Mouse (Mus musculus): ENCODE results near the gene Ccdc69.

DNA sequence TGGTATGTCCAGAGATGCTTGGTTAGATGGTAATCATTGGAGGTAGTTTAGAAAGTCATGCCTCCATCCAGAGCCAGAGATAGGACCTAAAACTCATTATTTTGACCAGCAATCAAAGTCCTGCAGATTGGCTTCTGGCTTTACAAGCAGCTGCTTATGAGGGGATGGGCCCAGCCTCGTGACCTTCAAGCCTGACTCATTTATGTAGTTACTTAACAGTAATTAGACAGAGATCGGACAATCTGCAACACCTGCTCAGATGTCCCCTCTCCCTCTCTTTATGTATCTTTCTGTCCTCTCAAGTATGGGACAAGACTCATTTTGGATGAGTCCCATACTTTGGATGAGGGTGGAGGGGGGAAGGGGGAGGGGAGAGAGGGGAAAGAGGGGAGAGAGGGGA is 12.0 kb upstream of the Ccdc69 start:
- TF ChIP-seq CTCF (IDR thresholded peaks at IDR 0.05; ENCODE audit: borderline replicate concordance, insufficient read depth, low read length) (no peak), POLR2A (IDR thresholded peaks at IDR 0.05; ENCODE audit: low read depth, low read length) (no peak)

All from embryonic fibroblast, embryonic 13.5 days (primary cell).